Mouse (Mus musculus): Measurements from ENCODE around the gene Cyb561d2.

- TF ChIP-seq POLR2A (IDR thresholded peaks at IDR 0.05; ENCODE audit: borderline replicate concordance, control insufficient read depth, low read depth, low read length): no peak
- TF ChIP-seq CTCF (IDR thresholded peaks at IDR 0.05; ENCODE audit: control insufficient read depth, insufficient read depth, low read length): no peak
These were observed 20.1 kb downstream of the Cyb561d2 start for GRCm38 (mm10) chr9:107521711-107522399.

All from bone marrow, adult 2 months (tissue).